Mouse (Mus musculus) G1E (cell line): ENCODE measurements around the gene Xpo6. TPM values are rescaled to one million over a fixed set of nuclear protein-coding genes. Genes with fewer than 3 reads are reported as not detected.

ENCODE experiments used
- ATAC-seq: 2 replicates; pipeline ENCODE4 v1.8.0; 2016; ENCODE audit warnings: mild to moderate bottlenecking; ENCODE audit not compliant: insufficient number of reproducible peaks, poor library complexity, low FRiP score, severe bottlenecking; ENCODE audit errors: extremely low read depth
- DNase-seq: peaks from one replicate; pipeline ENCODE4 v3.0.0; 2012; ENCODE audit warnings: low spot score
- H3K27me3 ChIP-seq: 2 replicates; pipeline ENCODE4 v1.6.1; 2012; ENCODE audit warnings: mild to moderate bottlenecking, low read length, inconsistent platforms; ENCODE audit not compliant: insufficient read depth
- H3K36me3 ChIP-seq: replicated peaks from 2 replicates; pipeline ENCODE3; 2012; ENCODE audit warnings: mild to moderate bottlenecking, inconsistent platforms
- H3K4me1 ChIP-seq: 2 replicates; pipeline ENCODE4 v1.6.1; 2012; ENCODE audit warnings: low read depth, low read length, inconsistent platforms, mixed read lengths; ENCODE audit not compliant: insufficient read depth
- H3K4me3 ChIP-seq: 2 replicates; pipeline ENCODE4 v1.5.1; 2012; ENCODE audit warnings: low read depth, mild to moderate bottlenecking, inconsistent platforms, low read length, moderate library complexity, mixed read lengths
- H3K9me3 ChIP-seq: replicated peaks from 2 replicates; pipeline ENCODE4 v1.6.1; 2012; ENCODE audit warnings: inconsistent platforms
- CTCF ChIP-seq: IDR thresholded peaks from 2 replicates; pipeline ENCODE4 v1.5.1; 2012; ENCODE audit warnings: low read depth, low read length, inconsistent platforms, mixed read lengths
- GATA1 ChIP-seq: IDR thresholded peaks from 2 replicates; pipeline ENCODE4 v1.6.1; 2012; ENCODE audit warnings: borderline replicate concordance, low read length, inconsistent platforms, mixed read lengths
- GATA2 ChIP-seq: IDR thresholded peaks from 2 replicates; pipeline ENCODE4 v1.6.1; 2012; ENCODE audit warnings: low read depth, low read length, inconsistent platforms, borderline replicate concordance
- POLR2AphosphoS5 ChIP-seq: IDR thresholded peaks from 2 replicates; pipeline ENCODE4 v1.6.1; 2012; ENCODE audit warnings: low read depth, low read length, inconsistent platforms; ENCODE audit not compliant: insufficient replicate concordance
- TAL1 ChIP-seq: conservative IDR thresholded peaks from 2 replicates; pipeline ENCODE4 v1.6.1; 2012; ENCODE audit warnings: low read depth, low read length, inconsistent platforms, mixed read lengths
- polyA plus RNA-seq: library from polyadenylated mRNA; stranded (reverse); fragments of >175 nt; gene quantifications from 2 replicates; pipeline ENCODE4 v1.2.3, GENCODE M21; 2012
- total RNA-seq, 2 experiments: library from RNA; stranded (forward) in 1 of 2; stranded (reverse) in 1 of 2; fragments of 200-1000 nt in 1 of 2; fragments of >200 nt in 1 of 2; fragmentation: Nextera tagmentation in 1 of 2; gene quantifications; 2 replicates each; pipeline ENCODE4 v1.2.3; 2014 to 2017

Gene Xpo6
- total and polyA plus RNA-seq, 3 experiments, result 50.0 to 242 (median 180) TPM

GRCm38 (mm10) chr7:126082286-126082741 lies 118.0 kb downstream of the Xpo6 start, which contains the start of gene Gsg1l:
Gene Gsg1l, minus strand, starts transcription at chr7:126082411.
- H3K36me3 ChIP-seq, result no peaks in the 10 kb centered on the region
- no peak for DNase-seq
- peaks cover 10% of the 10 kb centered on the region for H3K9me3 ChIP-seq
- TF ChIP-seq TAL1 (no peak), CTCF (no peak), GATA1 (no peak), POLR2AphosphoS5 (no peak), GATA2 (no peak)
- H3K4me3 ChIP-seq, result no peak within 1 kb of the TSS
- peaks cover 7% of the 10 kb centered on the region for H3K4me1 ChIP-seq
- peaks cover 61% of the 10 kb centered on the region for H3K27me3 ChIP-seq
- ATAC-seq, result no peak

- no peak for TF ChIP-seq CTCF
- TF ChIP-seq GATA1, result no peak
- no peak for TF ChIP-seq GATA2
- TF ChIP-seq POLR2AphosphoS5, result no peak
- TF ChIP-seq TAL1, result no peak
- peaks cover 62% of the 10 kb centered on the region for H3K27me3 ChIP-seq
- no peak overlapping the region for H3K4me3 ChIP-seq
Measured at GRCm38 (mm10) chr7:126081727-126082285, 118.5 kb downstream of the Xpo6 start.

GRCm38 (mm10) chr7:126080949-126081654 lies 119.2 kb downstream of the Xpo6 start:
- no peak for DNase-seq
- Histone ChIP-seq H3K4me3 (no peak overlapping the region), H3K36me3 (no peaks in the 10 kb centered on the region), H3K27me3 (peaks cover 66% of the 10 kb centered on the region), H3K4me1 (peaks cover 7% of the 10 kb centered on the region), H3K9me3 (peaks cover 10% of the 10 kb centered on the region)
- no peak for ATAC-seq
- TF ChIP-seq GATA2 (no peak), CTCF (no peak), TAL1 (no peak), POLR2AphosphoS5 (no peak), GATA1 (no peak)

More at GRCm38 (mm10) chr7:126081727-126082285, 118.5 kb downstream of the Xpo6 start:
- ATAC-seq (no peak), DNase-seq (no peak)
- peaks cover 7% of the 10 kb centered on the region for H3K4me1 ChIP-seq
- peaks cover 10% of the 10 kb centered on the region for H3K9me3 ChIP-seq
- no peaks in the 10 kb centered on the region for H3K36me3 ChIP-seq

GRCm38 (mm10) chr7:126076935-126077334 lies 123.4 kb downstream of the Xpo6 start:
- peaks cover 71% of the 10 kb centered on the region for H3K27me3 ChIP-seq
- no peak overlapping the region for H3K4me3 ChIP-seq
- peaks cover 5% of the 10 kb centered on the region for H3K9me3 ChIP-seq
- no peak for DNase-seq
- H3K36me3 ChIP-seq, result no peaks in the 10 kb centered on the region
- TF ChIP-seq POLR2AphosphoS5 (no peak), GATA1 (no peak), GATA2 (no peak), CTCF (no peak), TAL1 (no peak)
- H3K4me1 ChIP-seq, result no peaks in the 10 kb centered on the region
- ATAC-seq, result no peak

GRCm38 (mm10) chr7:126075058-126075457 lies 125.2 kb downstream of the Xpo6 start:
- ATAC-seq (no peak), DNase-seq (no peak)
- Histone ChIP-seq H3K36me3 (no peaks in the 10 kb centered on the region), H3K4me1 (no peaks in the 10 kb centered on the region), H3K27me3 (peaks cover 67% of the 10 kb centered on the region), H3K9me3 (0 out of 2 replicates have a peak, but pooled peaks cover 2% of the 10 kb centered on the region), H3K4me3 (no peak overlapping the region)
- TF ChIP-seq CTCF (no peak), POLR2AphosphoS5 (no peak), GATA2 (no peak), TAL1 (no peak), GATA1 (no peak)

- no peak for ATAC-seq
- no peak overlapping the region for H3K4me3 ChIP-seq
- H3K4me1 ChIP-seq, result no peaks in the 10 kb centered on the region; the same call in 1 of the 2 replicates
- no peaks in the 10 kb centered on the region for H3K36me3 ChIP-seq
- DNase-seq, result no peak
- 0 out of 2 replicates have a peak, but pooled peaks cover 5% of the 10 kb centered on the region for H3K9me3 ChIP-seq
- peaks cover 50% of the 10 kb centered on the region for H3K27me3 ChIP-seq
- no peak for TF ChIP-seq CTCF
- no peak for TF ChIP-seq POLR2AphosphoS5
- TF ChIP-seq GATA1, result no peak
- no peak for TF ChIP-seq TAL1
- no peak for TF ChIP-seq GATA2
Measured at GRCm38 (mm10) chr7:126070321-126070720, 130.0 kb downstream of the Xpo6 start.
